In genomic region chr6:115992981-115993380, GRCm38 (mm10) we compare ENCODE assay signal across 8 mouse cellular contexts. TPM values are rescaled to one million over a fixed set of nuclear protein-coding genes. Genes with fewer than 3 reads are reported as not detected.
DNase-seq lines count a peak whose midpoint lies in the region; ATAC-seq lines count a peak whose summit lies in the region.

No protein-coding gene starts in this region.

- DNase-seq in kidney, postnatal 10 days = peak; percentile 32
- DNase-seq in kidney, adult 11 months = no peak
- no peak for DNase-seq in embryonic facial prominence, embryonic 14.5 days (ENCODE audit: low spot score)
- no peak for DNase-seq in retina, postnatal 1 day
- DNase-seq in left cerebral cortex, postnatal 4 days = no peak
- no peak for DNase-seq in gastrocnemius, postnatal 4 days (ENCODE audit: low spot score in 2 of 2)

- no peaks in the 10 kb centered on the region for H3K9me3 ChIP-seq in embryonic facial prominence, embryonic 14.5 days (ENCODE audit: control insufficient read depth, low read length)
- no peaks in the 10 kb centered on the region for H3K9me3 ChIP-seq in intestine, embryonic 15.5 days
- H3K9me3 ChIP-seq in neural tube, embryonic 13.5 days = no peaks in the 10 kb centered on the region

- no peaks in the 10 kb centered on the region for H3K36me3 ChIP-seq in embryonic facial prominence, embryonic 14.5 days (ENCODE audit: control insufficient read depth, insufficient read depth, low read length)
- H3K36me3 ChIP-seq in intestine, embryonic 15.5 days = no peaks in the 10 kb centered on the region
- H3K36me3 ChIP-seq in neural tube, embryonic 13.5 days = no peaks in the 10 kb centered on the region

- intact Hi-C loops in left cerebral cortex, postnatal 4 days (cut with DNase I) = no loop called here

- H3K27me3 ChIP-seq in embryonic facial prominence, embryonic 14.5 days (replicated peaks; ENCODE audit: control insufficient read depth, insufficient read depth, low read length) = peaks cover 23% of the 10 kb centered on the region
- peaks cover 30% of the 10 kb centered on the region for H3K27me3 ChIP-seq in intestine, embryonic 15.5 days (replicated peaks)
- peaks cover 56% of the 10 kb centered on the region for H3K27me3 ChIP-seq in neural tube, embryonic 13.5 days

- H3K4me3 ChIP-seq in embryonic facial prominence, embryonic 14.5 days (ENCODE audit: low read depth, low read length) = peak overlapping the region; percentile 65
- H3K4me3 ChIP-seq in intestine, embryonic 15.5 days (replicated peaks) = peak overlapping the region; percentile 71
- peak overlapping the region; percentile 53 for H3K4me3 ChIP-seq in neural tube, embryonic 13.5 days

- H3K9ac ChIP-seq in embryonic facial prominence, embryonic 14.5 days (ENCODE audit: low read depth, low read length) = peak overlapping the region; percentile 74
- peak overlapping the region; percentile 62 for H3K9ac ChIP-seq in intestine, embryonic 15.5 days
- peak overlapping the region; percentile 70 for H3K9ac ChIP-seq in neural tube, embryonic 13.5 days

- H3K4me1 ChIP-seq in embryonic facial prominence, embryonic 14.5 days (ENCODE audit: control insufficient read depth, insufficient read depth, low read length) = peaks cover 32% of the 10 kb centered on the region
- peaks cover 54% of the 10 kb centered on the region for H3K4me1 ChIP-seq in intestine, embryonic 15.5 days (replicated peaks)
- H3K4me1 ChIP-seq in neural tube, embryonic 13.5 days (replicated peaks) = peaks cover 67% of the 10 kb centered on the region

- 47% methylated on average over 6 of the region's 6 CpGs for WGBS in embryonic facial prominence, embryonic 14.5 days
- WGBS in intestine, embryonic 15.5 days = 40% methylated on average over 6 of the region's 6 CpGs
- 36% methylated on average over 6 of the region's 6 CpGs for WGBS in neural tube, embryonic 13.5 days

- H3K27ac ChIP-seq in embryonic facial prominence, embryonic 14.5 days (replicated peaks; ENCODE audit: low read depth, low read length) = peak overlapping the region; percentile 63; the same call in 1 of the 2 replicates
- 0 out of 2 replicates have a peak overlapping the region, but pooled peaks have one; percentile 32 for H3K27ac ChIP-seq in intestine, embryonic 15.5 days
- peak overlapping the region; percentile 64; the same call in 1 of the 2 replicates for H3K27ac ChIP-seq in neural tube, embryonic 13.5 days (replicated peaks)

- ATAC-seq in embryonic facial prominence, embryonic 14.5 days (ENCODE audit: low read depth) = 0 out of 2 replicates have a peak, but pooled peaks have one; percentile 10
- ATAC-seq in intestine, embryonic 15.5 days = no peak
- no peak for ATAC-seq in neural tube, embryonic 13.5 days (ENCODE audit: low read depth)

- peak overlapping the region; percentile 93 for H3K4me2 ChIP-seq in embryonic facial prominence, embryonic 14.5 days (ENCODE audit: low read depth, low read length)
- peak overlapping the region; percentile 93 for H3K4me2 ChIP-seq in intestine, embryonic 15.5 days (replicated peaks)
- H3K4me2 ChIP-seq in neural tube, embryonic 13.5 days = peak overlapping the region; percentile 82

RNA-seq across cellular contexts. Expression of gene Plxnd1, which starts 1.8 kb away (rescaled TPM):
- 45.5 and 46.9 TPM in 2 replicates for polyA plus RNA-seq in embryonic facial prominence, embryonic 14.5 days (2014; fragmentation: Nextera tagmentation; extraction: Ambion mirVana)
- polyA plus RNA-seq in intestine, embryonic 15.5 days (2015; fragmentation: Nextera tagmentation; extraction: Ambion mirVana) = 26.6 and 28.9 TPM in 2 replicates
- 13.5 and 17.8 TPM in 2 replicates for polyA plus RNA-seq in neural tube, embryonic 13.5 days (2015; fragmentation: Nextera tagmentation; extraction: Ambion mirVana)
- 100 to 1,000 TPM; 167 to 181 TPM for total RNA-seq in left cerebral cortex, postnatal 4 days (2021)
- 100 to 1,000 TPM; 125 to 133 TPM for total RNA-seq in gastrocnemius, postnatal 4 days (2021)

RNA-seq across cellular contexts. Expression of gene H1foo, which starts 48.2 kb away (rescaled TPM):
- polyA plus RNA-seq in embryonic facial prominence, embryonic 14.5 days (2014; fragmentation: Nextera tagmentation; extraction: Ambion mirVana) = not detected in 2 replicates
- polyA plus RNA-seq in intestine, embryonic 15.5 days (2015; fragmentation: Nextera tagmentation; extraction: Ambion mirVana) = not detected in 2 replicates
- not detected in 2 replicates for polyA plus RNA-seq in neural tube, embryonic 13.5 days (2015; fragmentation: Nextera tagmentation; extraction: Ambion mirVana)
- total RNA-seq in left cerebral cortex, postnatal 4 days (2021) = not detected
- not detected for total RNA-seq in gastrocnemius, postnatal 4 days (2021)
